Comparison of ENCODE assay signal across 17 mouse cellular contexts in the genomic region with DNA sequence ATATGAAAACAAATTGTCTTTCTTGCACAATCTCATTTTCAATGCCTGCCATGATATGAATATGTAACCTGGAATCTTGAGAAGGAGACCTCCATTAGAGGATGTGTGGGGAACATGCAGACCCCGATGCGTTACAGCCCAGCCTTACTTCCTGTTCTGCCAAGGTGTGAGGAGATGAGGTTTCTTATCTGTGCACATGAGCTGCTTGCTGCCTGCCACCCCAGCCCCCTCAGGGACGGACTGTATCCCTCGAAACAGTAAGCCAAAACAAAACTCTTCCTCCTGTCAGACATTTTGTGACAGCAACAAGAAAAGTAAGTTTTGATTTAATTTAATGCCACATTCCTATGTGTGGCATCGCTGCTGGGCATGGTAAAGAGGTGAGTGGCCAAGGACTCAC.
A peak's percentile ranks its signal among the peaks of the same experiment; 100 is the strongest.
DNase-seq lines count a peak whose midpoint lies in the region; ATAC-seq lines count a peak whose summit lies in the region.
"Had no signal": no experiment of that assay in that cellular context is flagged by ENCODE, and none has a peak within 500 bp of the region (broad histone marks: within the 10 kb centered on the region; RNA-seq: fewer than 3 reads in every experiment).

No protein-coding gene starts in this region.

- ATAC-seq in megakaryocyte-erythroid progenitor cell, adult 5-6 weeks (replicated peaks; ENCODE audit: low FRiP score, low TSS enrichment, poor library complexity, severe bottlenecking): 0 out of 2 replicates have a peak, but pooled peaks have one; percentile 19
- ATAC-seq: forebrain, embryonic 13.5 days; forebrain, embryonic 15.5 days; forebrain, postnatal 0 days had no signal

- DNase-seq in MEL-GATA-1-ER (ENCODE audit: extremely low read depth, low read depth): peak; percentile 1
- DNase-seq in gastrocnemius, postnatal 36 days: no peak
- no peak for DNase-seq in heart, adult 11 months
- no peak for DNase-seq in heart, adult 9 months (ENCODE audit: low spot score in 2 of 2)
- DNase-seq: adrenal gland, adult 2 months; adrenal gland, postnatal 10 days; adrenal gland, postnatal 25 days; cerebellum, adult 11 months; cerebellum, adult 18-20 months; cerebellum, adult 8-10 months; cerebellum, adult 9-11 months; cerebellum, postnatal 14 days; cerebellum, postnatal 36 days; forebrain, postnatal 0 days had no signal

- intact Hi-C loops in gastrocnemius, postnatal 36 days (cut with DNase I): no loop called here
